Mouse (Mus musculus) forebrain, embryonic 13.5 days (tissue): Measurements from ENCODE around the gene Rflnb. TPM values are rescaled to one million over a fixed set of nuclear protein-coding genes. Genes with fewer than 3 reads are reported as not detected.

Experiments
- ATAC-seq: fragments of 200-750 bp; cut with Nextera tagmentation; 2 replicates; pipeline ENCODE4 v1.8.0; 2017
- H3K27ac ChIP-seq: fragments of 300-500 bp; sonication (generic); 2 replicates; pipeline ENCODE4 v1.5.1; 2015; ENCODE audit warnings: inconsistent platforms, mild to moderate bottlenecking, moderate library complexity
- H3K27me3 ChIP-seq: fragments of 300-500 bp; sonication (generic); 2 replicates; pipeline ENCODE4 v1.6.1; 2015; ENCODE audit warnings: mild to moderate bottlenecking, inconsistent platforms
- H3K36me3 ChIP-seq: fragments of 300-500 bp; sonication (generic); 2 replicates; pipeline ENCODE4 v1.6.1; 2015; ENCODE audit warnings: mild to moderate bottlenecking, inconsistent platforms; ENCODE audit not compliant: poor library complexity, severe bottlenecking
- H3K4me1 ChIP-seq: fragments of 300-500 bp; sonication (generic); 2 replicates; pipeline ENCODE4 v1.6.1; 2015; ENCODE audit warnings: inconsistent platforms
- H3K4me2 ChIP-seq: fragments of 300-500 bp; sonication (generic); 2 replicates; pipeline ENCODE4 v1.6.1; 2015; ENCODE audit warnings: inconsistent platforms, mild to moderate bottlenecking, moderate library complexity
- H3K4me3 ChIP-seq: fragments of 300-500 bp; sonication (generic); 2 replicates; pipeline ENCODE4 v1.5.1; 2015; ENCODE audit warnings: mild to moderate bottlenecking, inconsistent platforms
- H3K9ac ChIP-seq: fragments of 300-500 bp; sonication (generic); 2 replicates; pipeline ENCODE4 v1.6.1; 2015; ENCODE audit warnings: mild to moderate bottlenecking, inconsistent platforms
- H3K9me3 ChIP-seq: fragments of 300-500 bp; sonication (generic); replicated peaks from 2 replicates; pipeline ENCODE4 v1.6.1; 2016; ENCODE audit warnings: inconsistent platforms
- WGBS: fragments of 180-500 bp; shearing (Covaris S2); methylation state at CpG from one replicate; pipeline ENCODE4 v1.1.7; 2015; 5-methylcytosine and 5-hydroxymethylcytosine counted together
- polyA plus RNA-seq: library from polyadenylated mRNA; unstranded; fragments of >200 nt; fragmentation: Nextera tagmentation; extraction: Ambion mirVana; gene quantifications from 2 replicates; pipeline ENCODE4 v1.2.1, GENCODE M21; 2015

Rflnb gene
- polyA plus RNA-seq, 1 experiment from 2014 or later: 4.9 TPM

DNA sequence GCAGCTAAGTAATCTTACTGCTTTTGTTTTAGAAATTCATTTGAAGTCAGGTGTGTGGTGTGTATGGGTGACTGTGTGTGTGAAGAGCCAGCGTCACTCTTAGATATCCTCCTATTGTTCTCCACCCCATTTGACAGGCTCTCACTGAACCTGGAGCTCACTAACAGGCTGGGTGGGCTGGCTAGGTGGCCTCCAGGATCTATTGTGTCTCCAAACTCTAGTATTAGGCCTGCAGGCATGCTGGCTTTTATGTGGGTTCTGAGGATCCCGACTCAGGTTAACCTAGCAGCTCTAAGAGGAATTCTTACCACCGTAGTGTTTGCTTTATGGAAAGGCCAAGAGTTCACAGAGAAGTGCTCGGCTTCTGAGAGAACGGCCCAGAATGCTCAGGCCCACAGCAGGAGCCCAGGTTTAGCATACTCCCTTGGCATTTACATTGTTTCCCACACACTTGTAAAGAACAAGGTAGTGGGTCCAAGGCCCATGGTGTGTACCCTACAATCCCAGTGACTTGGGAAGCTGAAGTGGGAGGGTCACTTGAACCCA lies 23.5 kb upstream of the Rflnb start:
- no peaks in the 10 kb centered on the region for H3K9me3 ChIP-seq
- H3K9ac ChIP-seq: no peak overlapping the region
- no peaks in the 10 kb centered on the region for H3K4me1 ChIP-seq
- 38% methylated on average over 5 of the region's 5 CpGs for WGBS
- H3K27me3 ChIP-seq: no peaks in the 10 kb centered on the region
- H3K4me3 ChIP-seq: no peak overlapping the region
- no peak overlapping the region for H3K4me2 ChIP-seq
- no peak overlapping the region for H3K27ac ChIP-seq
- peaks cover 25% of the 10 kb centered on the region for H3K36me3 ChIP-seq
- no peak for ATAC-seq

DNA sequence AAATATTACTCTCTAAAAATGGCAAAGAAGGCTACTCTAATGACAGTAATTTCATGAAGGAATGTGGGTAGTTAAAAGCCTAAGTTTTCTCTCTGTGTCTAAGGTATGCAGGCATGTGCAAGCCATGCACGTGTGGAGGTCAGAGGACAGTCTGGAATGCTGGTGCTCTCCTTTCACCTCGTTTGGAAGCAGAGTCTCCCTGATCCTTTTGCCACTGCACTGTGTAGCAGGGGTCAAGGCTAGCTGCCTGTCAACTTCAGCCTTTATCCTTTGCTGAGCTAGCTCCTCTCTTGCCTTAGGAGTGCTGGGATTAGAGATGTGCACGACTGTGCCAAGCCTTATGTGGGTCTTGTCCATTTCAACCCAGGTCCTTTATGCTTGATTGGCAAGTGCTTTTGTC lies 22.9 kb upstream of the Rflnb start:
- ATAC-seq: no peak

GRCm38 (mm10) chr11:76045367-76045766 lies 17.8 kb upstream of the Rflnb start:
- Histone ChIP-seq H3K9me3 (no peaks in the 10 kb centered on the region), H3K4me3 (no peak overlapping the region), H3K27ac (no peak overlapping the region), H3K9ac (no peak overlapping the region), H3K27me3 (no peaks in the 10 kb centered on the region), H3K4me1 (peaks cover 4% of the 10 kb centered on the region; the same call in 1 of the 2 replicates), H3K36me3 (peaks cover 30% of the 10 kb centered on the region), H3K4me2 (no peak overlapping the region)
- WGBS: 85% methylated on average over 6 of the region's 6 CpGs
- ATAC-seq: no peak

More for the DNA sequence above, 22.9 kb upstream of the Rflnb start:
- 25% methylated on average over 3 of the region's 3 CpGs for WGBS
- no peaks in the 10 kb centered on the region for H3K4me1 ChIP-seq
- H3K27ac ChIP-seq: no peak overlapping the region
- peaks cover 25% of the 10 kb centered on the region for H3K36me3 ChIP-seq
- H3K27me3 ChIP-seq: no peaks in the 10 kb centered on the region
- H3K4me3 ChIP-seq: no peak overlapping the region
- no peak overlapping the region for H3K9ac ChIP-seq
- no peak overlapping the region for H3K4me2 ChIP-seq
- H3K9me3 ChIP-seq: no peaks in the 10 kb centered on the region

DNA sequence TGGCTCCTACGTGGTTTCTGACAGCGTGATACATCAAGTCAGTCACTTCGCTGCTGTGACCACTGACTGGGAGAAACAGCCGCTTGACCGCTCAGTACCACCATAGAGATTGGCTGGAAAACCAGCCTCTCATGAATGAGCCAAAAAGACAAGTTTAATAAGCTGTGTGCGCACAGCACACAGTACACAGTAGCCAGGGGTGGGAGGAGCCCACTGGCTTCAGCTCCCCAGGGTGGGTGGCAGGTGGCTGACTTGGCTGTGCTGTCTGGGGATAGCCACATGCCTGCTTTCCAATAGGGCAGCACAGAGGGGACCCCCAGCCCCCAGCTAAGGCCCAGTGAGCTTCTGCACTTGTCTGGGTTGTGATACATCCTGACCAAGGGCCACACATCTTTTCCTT lies 16.9 kb upstream of the Rflnb start:
- Histone ChIP-seq H3K9me3 (no peaks in the 10 kb centered on the region), H3K36me3 (peaks cover 30% of the 10 kb centered on the region), H3K9ac (no peak overlapping the region), H3K4me1 (peaks cover 4% of the 10 kb centered on the region; the same call in 1 of the 2 replicates), H3K4me3 (no peak overlapping the region), H3K27ac (no peak overlapping the region), H3K4me2 (no peak overlapping the region), H3K27me3 (no peaks in the 10 kb centered on the region)
- 91% methylated on average over 6 of the region's 6 CpGs for WGBS
- no peak for ATAC-seq

DNA sequence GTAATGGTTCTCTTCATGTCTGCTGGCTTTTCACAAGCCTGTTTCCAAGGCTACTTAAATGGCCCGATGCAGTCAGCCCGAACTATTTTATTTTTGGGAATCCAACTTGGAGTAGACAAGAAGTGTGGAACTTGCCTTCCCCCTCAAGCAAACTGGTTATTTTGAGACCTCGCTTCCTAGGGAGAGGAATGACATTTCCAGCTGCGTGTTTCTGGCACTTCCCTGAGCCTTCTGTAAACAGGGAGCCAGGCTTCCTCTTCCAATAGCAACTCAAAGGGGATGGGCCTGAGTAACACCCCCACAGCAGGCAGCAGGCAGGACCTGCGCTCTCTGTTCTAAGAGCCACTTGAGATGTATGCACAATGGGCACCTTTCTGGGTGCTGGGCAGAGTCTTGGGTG lies 15.3 kb upstream of the Rflnb start:
- Histone ChIP-seq H3K36me3 (peaks cover 27% of the 10 kb centered on the region), H3K4me3 (no peak overlapping the region), H3K27me3 (no peaks in the 10 kb centered on the region), H3K27ac (no peak overlapping the region), H3K9ac (no peak overlapping the region), H3K4me2 (no peak overlapping the region), H3K9me3 (no peaks in the 10 kb centered on the region), H3K4me1 (peaks cover 4% of the 10 kb centered on the region; the same call in 1 of the 2 replicates)
- 56% methylated on average over 5 of the region's 5 CpGs for WGBS
- no peak for ATAC-seq

DNA sequence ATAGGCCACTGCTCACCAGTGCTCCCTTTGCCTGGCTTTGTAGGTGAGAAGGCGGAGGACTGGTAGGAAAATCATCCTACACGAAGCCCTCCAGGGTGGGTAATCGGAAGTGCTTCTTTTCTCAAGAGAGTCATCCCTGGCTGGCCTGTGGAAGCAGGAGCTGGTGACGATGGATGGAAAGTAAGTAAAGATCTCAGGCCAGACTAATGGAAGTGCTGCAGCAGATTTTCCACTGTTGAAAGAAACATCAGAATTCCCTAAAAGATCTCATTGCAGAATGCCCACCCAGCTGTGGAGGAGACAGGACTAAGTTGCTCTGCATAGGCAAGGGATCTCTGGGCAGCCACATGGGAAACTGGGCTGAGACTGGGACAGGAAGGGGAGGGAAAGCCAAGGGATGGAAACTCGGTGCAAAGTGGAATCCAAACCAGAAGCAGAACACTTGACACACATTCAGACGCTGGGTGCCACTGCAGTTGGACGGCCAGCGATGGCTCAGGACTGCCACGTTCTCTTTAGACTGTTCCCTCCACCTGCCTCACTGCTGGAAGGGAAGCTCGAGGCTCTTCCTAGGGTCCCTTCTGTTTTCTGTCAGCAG lies 14.6 kb upstream of the Rflnb start:
- peaks cover 23% of the 10 kb centered on the region for H3K36me3 ChIP-seq
- no peak for ATAC-seq
- H3K9me3 ChIP-seq: no peaks in the 10 kb centered on the region
- WGBS: 76% methylated on average over 10 of the region's 10 CpGs
- H3K27me3 ChIP-seq: no peaks in the 10 kb centered on the region
- H3K4me1 ChIP-seq: peaks cover 4% of the 10 kb centered on the region; the same call in 1 of the 2 replicates
- H3K9ac ChIP-seq: no peak overlapping the region
- no peak overlapping the region for H3K27ac ChIP-seq
- no peak overlapping the region for H3K4me2 ChIP-seq
- no peak overlapping the region for H3K4me3 ChIP-seq

- peaks cover 11% of the 10 kb centered on the region for H3K36me3 ChIP-seq
- no peak overlapping the region for H3K4me3 ChIP-seq
- H3K4me2 ChIP-seq: no peak overlapping the region
- H3K9ac ChIP-seq: no peak overlapping the region
- no peak for ATAC-seq
- 62% methylated on average over 4 of the region's 4 CpGs for WGBS
- no peaks in the 10 kb centered on the region for H3K27me3 ChIP-seq
- no peaks in the 10 kb centered on the region for H3K9me3 ChIP-seq
- peaks cover 4% of the 10 kb centered on the region; the same call in 1 of the 2 replicates for H3K4me1 ChIP-seq
- H3K27ac ChIP-seq: no peak overlapping the region
These were observed 13.3 kb upstream of the Rflnb start for GRCm38 (mm10) chr11:76040761-76041376.

DNA sequence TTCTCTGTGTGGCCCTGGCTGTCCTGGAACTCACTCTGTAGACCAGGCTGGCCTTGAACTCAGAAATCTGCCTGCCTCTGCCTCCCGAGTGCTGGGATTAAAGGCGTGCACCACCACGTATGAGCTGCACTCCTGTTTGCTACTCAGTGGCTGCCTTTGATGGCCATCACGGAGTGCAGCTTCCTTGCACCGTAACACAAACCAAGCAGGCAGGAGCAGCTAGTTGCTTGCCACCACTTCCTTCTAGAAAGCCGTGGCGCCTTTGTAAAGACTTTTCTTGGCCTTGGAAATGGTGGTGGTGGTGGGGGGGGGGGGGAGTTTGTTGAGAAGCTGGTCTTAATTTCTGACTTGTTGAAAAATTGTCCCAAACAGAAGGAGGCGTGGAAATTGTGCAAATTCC lies 12.5 kb upstream of the Rflnb start:
- WGBS: 92% methylated on average over 8 of the region's 8 CpGs
- no peak overlapping the region for H3K9ac ChIP-seq
- H3K27ac ChIP-seq: no peak overlapping the region
- H3K4me3 ChIP-seq: no peak overlapping the region
- no peak for ATAC-seq
- H3K27me3 ChIP-seq: no peaks in the 10 kb centered on the region
- H3K4me1 ChIP-seq: peaks cover 4% of the 10 kb centered on the region; the same call in 1 of the 2 replicates
- H3K36me3 ChIP-seq: peaks cover 4% of the 10 kb centered on the region
- no peak overlapping the region for H3K4me2 ChIP-seq
- H3K9me3 ChIP-seq: no peaks in the 10 kb centered on the region

DNA sequence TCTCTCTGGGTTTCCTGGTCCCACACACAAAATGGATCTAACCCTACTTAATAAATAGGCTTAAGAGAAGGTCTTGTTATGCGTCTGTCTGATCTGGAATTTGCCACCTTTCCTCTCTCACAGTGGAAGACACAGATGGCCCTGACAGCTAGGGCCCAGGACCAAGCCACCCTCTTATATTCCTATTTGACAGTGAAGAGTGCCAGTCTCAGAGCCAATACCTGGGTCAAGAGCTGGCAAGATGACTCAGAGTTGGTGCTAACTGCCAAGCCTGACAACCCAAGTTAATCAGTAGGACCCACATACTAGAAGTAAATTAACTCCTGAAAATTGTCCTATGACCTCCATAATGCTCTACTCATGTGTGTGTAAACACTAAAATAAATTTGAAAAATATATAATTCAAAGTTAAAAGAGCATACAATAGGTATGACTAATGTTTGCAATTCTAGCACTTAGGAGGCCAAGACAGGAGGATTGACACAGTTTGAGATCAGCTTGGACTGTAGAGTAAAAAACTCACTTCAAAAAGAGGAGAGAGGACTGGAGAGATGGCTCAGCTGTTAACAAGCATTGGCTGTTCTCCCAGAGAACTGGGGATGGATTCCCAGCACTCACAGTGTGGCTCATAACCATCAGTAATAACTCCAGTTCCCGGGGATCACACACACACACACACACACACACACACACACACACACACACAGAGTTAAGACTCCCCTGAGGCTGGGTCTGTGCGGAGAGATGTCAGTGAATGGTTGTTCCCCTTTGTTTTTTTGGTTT lies 11.9 kb upstream of the Rflnb start:
- WGBS: 94% methylated on average over 3 of the region's 3 CpGs

GRCm38 (mm10) chr11:76037581-76038294 lies 10.2 kb upstream of the Rflnb start:
- 67% methylated on average over 6 of the region's 6 CpGs for WGBS
- Histone ChIP-seq H3K36me3 (no peaks in the 10 kb centered on the region), H3K4me1 (peaks cover 1% of the 10 kb centered on the region; the same call in 1 of the 2 replicates), H3K9ac (no peak overlapping the region), H3K9me3 (no peaks in the 10 kb centered on the region), H3K4me2 (no peak overlapping the region), H3K27ac (no peak overlapping the region), H3K4me3 (no peak overlapping the region), H3K27me3 (no peaks in the 10 kb centered on the region)
- ATAC-seq: no peak

More for the DNA sequence above, 11.9 kb upstream of the Rflnb start:
- H3K9ac ChIP-seq: no peak overlapping the region
- peaks cover 4% of the 10 kb centered on the region; the same call in 1 of the 2 replicates for H3K4me1 ChIP-seq
- H3K4me3 ChIP-seq: no peak overlapping the region
- H3K9me3 ChIP-seq: no peaks in the 10 kb centered on the region
- no peak overlapping the region for H3K27ac ChIP-seq
- H3K36me3 ChIP-seq: no peaks in the 10 kb centered on the region
- no peaks in the 10 kb centered on the region for H3K27me3 ChIP-seq
- no peak overlapping the region for H3K4me2 ChIP-seq
- no peak for ATAC-seq

DNA sequence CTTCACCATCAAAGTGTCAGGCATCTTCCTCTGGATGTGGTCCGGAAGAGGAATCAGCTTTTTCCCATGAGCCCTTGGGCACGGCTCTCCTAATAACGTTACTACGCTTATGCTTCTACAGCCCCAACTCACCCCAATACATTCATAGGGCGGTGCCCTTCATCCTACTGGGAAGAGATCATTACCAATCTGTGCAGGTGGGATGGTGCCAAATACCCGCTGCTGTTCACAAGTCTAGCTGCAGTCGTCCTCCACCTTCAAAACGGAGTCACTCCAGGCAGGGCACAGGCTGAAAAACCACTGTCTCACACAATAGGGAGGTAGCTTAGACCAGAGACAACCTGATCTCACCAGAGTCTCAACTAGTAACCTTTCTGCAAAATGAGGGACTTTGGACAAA lies 7.6 kb upstream of the Rflnb start:
- WGBS: 85% methylated on average over 8 of the region's 8 CpGs

More for the DNA sequence above, 7.6 kb upstream of the Rflnb start:
- H3K4me2 ChIP-seq: no peak overlapping the region
- H3K4me1 ChIP-seq: no peaks in the 10 kb centered on the region
- no peaks in the 10 kb centered on the region for H3K9me3 ChIP-seq
- H3K4me3 ChIP-seq: no peak overlapping the region
- ATAC-seq: no peak
- H3K36me3 ChIP-seq: no peaks in the 10 kb centered on the region
- H3K9ac ChIP-seq: no peak overlapping the region
- no peaks in the 10 kb centered on the region for H3K27me3 ChIP-seq
- H3K27ac ChIP-seq: no peak overlapping the region
